Mouse (Mus musculus) liver, adult 2 months (tissue): ENCODE measurements at regions not wholly inside any gene's neighbourhood (a gene's known extent, or its start where the extent isn't known, plus 50 kb on each side); places are given as distances from the start of the nearest gene placed in this dataset.

ENCODE experiments used
- CTCF ChIP-seq: fragments of 200-500 bp; IDR thresholded peaks from 2 replicates; pipeline ENCODE4 v1.5.1; 2011; ENCODE audit warnings: low read depth, low read length, control low read depth
- POLR2A ChIP-seq: fragments of 200-500 bp; IDR thresholded peaks from 2 replicates; pipeline ENCODE4 v1.6.1; 2011; ENCODE audit warnings: low read length, control low read depth; ENCODE audit not compliant: insufficient read depth; ENCODE audit errors: extremely low read depth

GRCm38 (mm10) chr9:46555156-46555555 lies 235.4 kb upstream of the 4931429L15Rik start:
- no peak for TF ChIP-seq POLR2A
- no peak for TF ChIP-seq CTCF
